Mouse (Mus musculus) layer of hippocampus, adult 8-10 months (tissue): ENCODE results near the gene Trp53rka. TPM values are rescaled to one million over a fixed set of nuclear protein-coding genes. Genes with fewer than 3 reads are reported as not detected.

Experiments
- DNase-seq, 2 experiments: peaks; one replicate each; pipeline ENCODE4 v3.0.0; 2022; ENCODE audit warnings: low spot score in 2 of 2
- total RNA-seq, 4 experiments: library from RNA; stranded (reverse); gene quantifications; 2 replicates each; pipeline ENCODE4 v1.2.4; 2022

Gene Trp53rka
- total RNA-seq, 4 experiments from 2014 or later: 17.5 to 22.6 (median 20.5) TPM

- DNase-seq: no peak
Measured at GRCm38 (mm10) chr2:165486401-165486800, 6.7 kb downstream of the Trp53rka start.

GRCm38 (mm10) chr2:165485826-165486225 is 7.3 kb downstream of the Trp53rka start:
- DNase-seq: no peak

DNA sequence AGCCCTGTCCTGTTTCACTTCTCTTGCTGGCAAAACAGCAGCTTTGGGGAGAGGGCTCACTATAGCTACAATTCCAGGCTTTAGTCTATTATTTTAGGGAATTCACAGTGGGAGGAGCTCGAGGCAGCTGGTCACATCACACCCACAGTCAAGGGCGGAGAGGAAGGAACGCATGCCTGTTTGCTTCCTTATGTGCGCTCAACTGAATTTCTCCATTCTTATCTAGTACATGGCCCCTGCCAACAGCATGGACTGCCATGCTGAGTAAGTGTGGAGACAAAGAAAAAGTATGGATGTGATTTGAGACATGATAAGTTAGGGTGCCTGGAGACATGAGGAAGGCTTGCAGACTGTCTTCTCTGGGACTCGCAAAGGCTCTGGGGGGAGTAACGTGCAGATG is 9.0 kb downstream of the Trp53rka start:
- no peak for DNase-seq

GRCm38 (mm10) chr2:165482003-165482402 is 11.1 kb downstream of the Trp53rka start:
- no peak for DNase-seq

DNA sequence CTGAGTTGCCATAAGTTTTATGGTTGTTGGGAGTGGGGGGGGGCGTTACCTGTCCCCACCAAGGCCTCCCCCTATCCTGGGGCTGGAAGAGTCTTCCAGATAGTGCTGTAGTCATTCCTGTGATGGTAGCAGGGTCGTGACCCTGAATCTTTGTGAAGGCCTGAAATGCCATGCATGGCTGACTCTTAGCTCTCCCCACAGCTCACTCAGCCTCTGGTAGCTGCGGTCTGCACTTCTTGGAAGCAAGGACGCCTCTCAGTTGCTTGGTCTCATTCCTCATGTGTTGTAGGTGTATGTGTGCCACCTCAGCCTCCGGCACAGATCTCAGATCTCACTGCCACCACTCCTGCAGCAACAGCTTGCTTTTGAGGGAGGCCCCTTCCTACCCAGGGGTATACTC is 17.3 kb downstream of the Trp53rka start:
- DNase-seq: no peak

DNA sequence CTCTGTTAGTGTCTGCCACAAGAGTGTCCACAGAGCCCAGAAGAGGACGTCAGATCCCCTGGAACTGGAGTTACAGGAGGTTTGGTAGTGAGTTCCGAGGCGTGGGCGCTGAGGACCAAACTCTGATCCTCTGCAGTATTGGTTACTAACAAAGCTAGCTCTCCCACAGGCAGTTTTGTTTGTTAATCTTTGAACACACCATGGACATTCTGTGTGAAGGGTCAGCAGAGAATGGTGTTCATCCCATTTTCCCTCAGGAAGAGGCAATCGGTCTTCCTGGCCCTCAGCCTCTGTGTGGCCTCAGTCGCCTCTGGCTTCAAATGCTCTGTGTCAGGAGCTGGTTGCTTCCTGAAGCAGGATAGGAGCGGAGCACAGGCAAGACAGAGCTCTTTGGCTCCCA is 17.7 kb downstream of the Trp53rka start:
- no peak for DNase-seq

DNA sequence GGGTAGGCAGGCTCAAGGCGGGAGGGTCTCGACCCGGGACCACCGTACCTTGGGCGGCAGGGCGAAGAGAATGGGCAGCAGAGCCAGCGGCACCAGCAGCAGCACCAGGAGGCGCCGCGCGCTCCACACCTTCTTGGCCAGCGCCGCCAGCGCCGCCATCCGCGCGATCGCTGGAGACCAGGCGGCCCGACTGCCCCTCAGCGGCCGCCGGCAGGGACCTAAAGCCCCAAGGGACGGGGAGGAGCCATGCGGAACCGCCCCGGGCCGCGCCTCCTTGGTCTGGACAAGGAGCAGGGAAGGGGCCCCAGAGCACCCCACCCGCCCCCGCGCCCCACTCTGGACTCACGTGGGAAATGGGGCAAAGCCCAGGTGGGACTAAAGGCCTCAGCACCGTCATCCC is 20.1 kb downstream of the Trp53rka start, which contains the start of gene Slc13a3:
Slc13a3 (minus strand) TSS at position 228 of the 400 bp plus-strand sequence.
- DNase-seq: no peak

GRCm38 (mm10) chr2:165471943-165472342 is 21.2 kb downstream of the Trp53rka start:
- no peak for DNase-seq

GRCm38 (mm10) chr2:165470167-165470566 is 23.0 kb downstream of the Trp53rka start:
- no peak for DNase-seq

DNA sequence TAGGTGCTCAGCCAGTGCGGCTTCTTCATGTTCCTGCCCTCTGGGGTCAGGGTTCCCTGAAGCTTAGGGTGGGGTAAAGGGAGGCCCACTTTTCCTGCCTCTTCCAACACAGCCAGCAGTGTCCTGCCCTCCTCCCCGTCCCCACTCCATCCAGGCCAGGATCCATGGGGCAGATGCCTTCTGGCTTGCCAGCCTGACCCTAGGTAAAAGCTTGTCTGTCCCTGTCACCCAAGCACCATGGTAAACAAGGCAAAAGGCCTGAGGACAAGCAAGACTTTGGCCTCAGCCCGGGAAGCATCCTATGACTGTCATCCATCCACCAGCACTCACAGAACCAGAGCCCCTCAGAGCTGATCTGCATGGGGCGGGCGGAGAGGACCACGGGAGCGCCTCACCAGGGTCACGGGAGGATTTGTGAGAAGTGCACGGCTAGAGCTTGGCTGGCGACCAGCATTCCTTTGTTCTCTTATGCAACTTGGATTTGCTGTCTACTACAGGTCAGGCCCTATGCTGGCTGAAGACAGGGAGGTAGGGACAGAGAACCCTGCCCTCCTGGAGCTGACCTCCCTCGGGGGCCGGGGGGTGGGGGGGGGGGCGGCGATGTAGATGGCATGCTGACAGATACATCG is 25.2 kb downstream of the Trp53rka start:
- DNase-seq: no peak

- no peak for DNase-seq
Measured at GRCm38 (mm10) chr2:165459663-165460062, 33.5 kb downstream of the Trp53rka start.

DNA sequence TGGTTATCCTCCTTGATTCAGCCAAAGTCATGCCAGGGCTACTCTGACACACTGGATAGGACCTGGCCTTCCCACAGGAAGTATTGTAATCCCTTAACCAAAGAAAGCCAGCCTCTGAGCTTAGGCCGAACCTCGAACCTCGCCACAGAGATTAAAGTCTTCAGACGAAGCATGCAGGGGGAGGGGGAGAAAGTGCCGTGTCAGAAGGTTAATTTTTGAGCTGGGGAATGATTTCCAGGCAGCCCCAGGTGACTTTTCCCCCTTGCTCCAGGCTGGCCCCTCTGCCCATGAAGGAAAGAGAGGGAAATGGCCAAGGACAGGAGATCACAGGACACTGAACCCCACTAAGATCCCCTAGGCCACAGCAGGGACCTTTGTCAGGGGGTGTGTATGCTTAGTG is 34.9 kb downstream of the Trp53rka start:
- DNase-seq: no peak

DNA sequence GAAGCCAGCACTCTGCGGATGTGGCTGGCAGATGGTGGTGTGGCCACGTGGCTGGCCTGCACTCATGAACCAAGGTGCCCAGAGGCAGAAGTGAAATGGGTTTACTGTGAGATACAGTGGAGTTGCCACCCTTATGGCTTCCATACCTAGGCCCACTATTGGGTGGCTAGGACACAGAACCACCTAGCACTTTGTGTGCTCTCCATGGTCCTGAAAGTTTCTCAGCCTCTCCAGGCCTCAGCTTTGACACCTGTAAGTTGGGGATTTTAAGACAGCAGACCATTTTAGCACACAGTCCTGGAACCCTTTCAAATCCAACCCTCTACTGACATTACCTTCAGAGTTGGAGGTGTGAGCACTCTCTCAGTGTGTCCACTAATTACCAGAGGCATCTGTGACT is 36.4 kb downstream of the Trp53rka start:
- DNase-seq: no peak

- no peak for DNase-seq
Measured at GRCm38 (mm10) chr2:165452730-165453693, 40.1 kb downstream of the Trp53rka start.

DNA sequence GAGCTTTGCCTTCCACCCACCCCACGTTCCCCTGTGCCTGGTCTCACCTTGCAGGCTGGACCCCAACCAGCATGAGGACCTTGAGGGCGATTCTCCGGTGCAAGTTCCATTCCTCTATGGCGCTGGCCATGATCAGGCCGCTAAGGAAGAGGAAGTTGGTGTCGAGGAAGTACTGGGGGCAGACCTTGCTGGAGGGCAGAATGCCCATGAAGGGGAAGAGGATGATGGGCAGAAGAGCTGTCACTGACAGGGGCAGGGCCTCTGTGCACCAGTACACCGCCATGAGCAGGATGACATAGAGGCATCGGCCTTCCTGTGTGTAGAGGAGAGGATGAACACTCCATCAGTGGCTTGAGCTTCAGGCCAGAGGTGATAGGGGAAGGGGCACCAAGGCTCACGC is 44.6 kb downstream of the Trp53rka start:
- DNase-seq: no peak

DNA sequence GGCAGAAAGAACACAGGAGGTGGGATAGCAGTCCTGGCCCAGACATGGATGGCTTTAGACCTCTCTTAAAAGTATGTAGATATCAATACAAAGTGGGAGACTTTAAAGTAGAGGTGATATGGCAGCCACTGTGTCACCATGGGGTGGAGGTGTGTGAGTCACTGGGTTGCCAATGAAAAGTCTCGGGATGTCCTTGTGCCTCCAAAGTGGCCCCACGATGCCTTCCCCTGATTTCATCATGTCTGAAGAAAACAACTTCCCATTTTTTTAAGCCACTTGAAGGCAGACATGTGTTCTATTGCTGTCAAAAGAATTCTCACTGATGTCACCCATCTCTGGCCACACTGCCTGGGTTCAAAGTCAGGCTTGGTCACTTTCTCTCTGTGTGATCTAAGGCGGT is 48.3 kb downstream of the Trp53rka start:
- DNase-seq: no peak

DNA sequence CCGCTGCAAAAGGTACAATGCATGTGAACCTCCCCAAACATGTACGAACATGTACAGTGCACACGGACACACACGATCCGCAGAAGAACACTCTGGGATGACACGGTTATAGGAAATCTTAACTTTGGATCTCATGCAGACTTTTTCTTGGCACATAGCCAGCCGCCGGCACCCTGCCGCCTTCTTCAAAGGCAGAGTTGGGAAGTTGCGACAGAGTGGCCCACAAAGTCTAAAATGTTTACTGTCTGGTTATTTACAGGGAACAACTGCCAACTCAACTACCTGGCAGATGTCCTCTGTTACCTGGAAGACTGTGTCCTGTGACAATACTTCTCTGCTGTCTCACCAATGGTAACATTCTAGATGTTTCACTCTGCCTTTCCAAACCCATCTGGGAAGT is 50.1 kb downstream of the Trp53rka start:
- DNase-seq: no peak

- DNase-seq: no peak
Measured at GRCm38 (mm10) chr2:165441613-165442012, 51.5 kb downstream of the Trp53rka start.
